Mouse (Mus musculus) cerebellum, postnatal 36 days (tissue): ENCODE data around the gene Zc3h13.
A peak's percentile ranks its signal among the peaks of the same experiment; 100 is the strongest.

Experiments
- DNase-seq, 2 experiments: peaks; one replicate each; pipeline ENCODE4 v3.0.0; 2021 to 2022; ENCODE audit warnings: mixed read lengths in 2 of 2

The Zc3h13 gene

DNA sequence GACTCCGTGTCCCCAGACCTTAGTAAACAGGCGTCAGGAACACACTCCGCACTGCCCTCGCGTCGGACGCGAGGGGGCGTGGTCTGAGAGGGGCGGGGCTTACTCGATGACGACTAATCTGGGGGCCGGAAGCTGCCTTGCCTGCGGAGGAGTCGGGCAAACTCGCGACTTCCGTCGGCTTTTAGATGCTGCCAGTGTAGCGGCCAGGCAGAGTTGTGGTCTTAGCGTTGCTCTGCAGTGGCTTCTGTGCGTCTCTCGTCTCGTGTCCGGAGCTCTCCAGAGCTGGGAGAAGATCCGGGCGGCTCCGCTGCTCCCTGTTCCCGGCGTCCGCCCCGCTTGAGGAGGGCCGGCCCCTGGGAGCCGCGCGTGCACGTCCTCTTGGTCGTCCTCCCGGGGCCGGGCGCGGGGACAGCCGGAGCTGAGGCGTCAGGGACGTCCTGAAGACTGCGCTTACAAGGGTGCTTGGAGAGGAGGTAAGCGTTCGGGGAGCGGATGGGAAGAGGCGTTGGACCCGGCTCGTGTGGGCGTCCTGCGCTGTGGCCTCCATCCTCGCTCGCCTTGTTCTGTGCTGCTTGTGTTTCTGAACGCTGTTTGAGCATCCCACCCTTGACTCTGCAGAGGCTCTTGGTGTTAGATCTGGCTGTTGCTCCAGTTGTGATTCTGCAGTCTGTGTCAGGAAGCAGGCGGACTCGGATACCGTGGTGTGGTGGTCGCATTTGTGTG, at the start of gene Zc3h13:
Zc3h13 (plus strand) TSS at position 181 of the 723 bp plus-strand sequence.
- DNase-seq: peak; percentile 96

DNA sequence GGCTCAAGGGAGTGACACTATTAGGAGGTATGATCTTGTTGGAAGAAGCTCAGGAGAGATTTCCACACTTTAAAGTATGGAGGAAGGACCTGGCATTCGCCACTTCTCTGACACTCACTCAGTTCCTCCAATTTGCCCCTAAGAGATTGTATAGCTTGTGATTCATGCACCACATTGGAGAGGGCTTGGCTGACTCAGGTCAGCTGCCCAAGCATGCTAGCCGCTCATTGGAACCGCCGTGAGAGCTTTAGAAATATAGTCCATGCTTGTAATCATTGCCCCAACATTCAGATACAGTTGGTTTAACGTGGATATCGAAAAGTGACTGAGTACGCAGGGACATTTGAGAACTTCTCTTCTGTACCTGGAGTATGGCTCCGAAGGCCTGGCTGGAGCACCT, 48.6 kb upstream of the Zc3h13 start:
- DNase-seq: no peak

DNA sequence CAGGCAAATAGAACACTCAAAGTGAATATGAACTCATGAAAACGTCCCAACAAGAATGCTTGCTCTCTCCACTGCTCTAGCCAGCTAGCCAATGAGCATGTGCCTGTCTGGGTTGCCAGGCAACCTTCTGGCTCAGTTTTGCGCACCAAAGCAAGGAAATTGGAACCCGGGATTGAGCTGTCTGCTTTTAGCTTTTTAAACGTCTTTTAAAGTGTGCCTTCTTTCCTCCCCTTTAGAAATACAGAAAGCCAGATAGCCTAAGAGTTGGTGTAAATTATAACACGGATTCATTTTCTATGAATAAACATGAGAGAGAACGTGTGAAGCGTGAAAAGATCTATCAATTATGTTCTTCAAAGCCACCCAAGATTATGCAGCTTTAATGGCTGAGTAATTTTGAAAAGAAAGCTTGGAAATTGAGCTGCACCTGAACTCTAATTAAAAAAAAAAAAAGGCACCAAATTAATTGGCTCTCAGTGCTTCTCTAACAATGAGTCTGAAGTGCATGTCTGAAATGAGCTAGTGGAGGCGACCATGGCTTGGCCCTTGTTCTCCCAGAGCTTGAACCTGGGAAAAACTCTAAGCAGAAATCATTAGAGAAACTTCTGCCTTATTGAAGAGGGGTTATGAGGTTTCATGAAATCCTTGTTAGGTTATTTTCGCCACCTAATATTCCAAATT, 48.1 kb upstream of the Zc3h13 start:
- no peak for DNase-seq

DNA sequence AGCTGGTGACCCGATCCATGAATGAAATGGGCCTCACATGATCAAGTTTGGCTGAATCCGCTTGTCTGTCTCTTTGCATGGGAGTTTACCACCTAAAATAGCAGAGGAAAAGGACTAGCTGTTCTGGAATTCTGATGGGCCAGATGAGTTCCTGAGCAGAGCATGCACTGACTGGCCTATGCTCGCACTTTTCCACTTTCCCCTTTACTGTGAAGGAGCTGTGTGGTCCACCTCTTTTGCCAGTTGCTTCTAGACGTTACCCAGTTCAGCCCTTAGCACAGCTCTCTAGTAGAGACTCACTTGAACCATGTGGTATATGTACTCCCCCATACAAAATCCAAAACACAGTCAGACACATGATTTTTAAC, 47.6 kb upstream of the Zc3h13 start:
- DNase-seq: no peak

DNA sequence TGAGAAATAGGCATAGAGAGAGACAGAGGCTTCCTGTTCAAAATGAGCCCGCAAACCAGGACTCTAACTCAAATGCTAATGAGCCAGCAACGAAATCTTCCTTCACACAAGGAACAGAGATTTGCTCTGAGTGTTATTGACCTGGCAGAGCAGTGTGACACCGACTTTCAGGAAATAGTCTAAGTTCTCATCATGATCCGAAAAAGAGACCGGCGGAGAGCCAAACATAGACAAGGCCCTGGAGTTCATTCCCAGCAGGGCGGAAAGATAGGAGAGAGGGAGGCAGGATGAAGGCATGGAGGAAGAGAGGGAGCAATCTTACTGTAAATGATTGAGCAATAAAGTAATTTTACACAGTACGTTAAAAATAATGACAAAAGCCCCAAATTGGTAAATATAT, 47.1 kb upstream of the Zc3h13 start:
- DNase-seq: no peak

DNA sequence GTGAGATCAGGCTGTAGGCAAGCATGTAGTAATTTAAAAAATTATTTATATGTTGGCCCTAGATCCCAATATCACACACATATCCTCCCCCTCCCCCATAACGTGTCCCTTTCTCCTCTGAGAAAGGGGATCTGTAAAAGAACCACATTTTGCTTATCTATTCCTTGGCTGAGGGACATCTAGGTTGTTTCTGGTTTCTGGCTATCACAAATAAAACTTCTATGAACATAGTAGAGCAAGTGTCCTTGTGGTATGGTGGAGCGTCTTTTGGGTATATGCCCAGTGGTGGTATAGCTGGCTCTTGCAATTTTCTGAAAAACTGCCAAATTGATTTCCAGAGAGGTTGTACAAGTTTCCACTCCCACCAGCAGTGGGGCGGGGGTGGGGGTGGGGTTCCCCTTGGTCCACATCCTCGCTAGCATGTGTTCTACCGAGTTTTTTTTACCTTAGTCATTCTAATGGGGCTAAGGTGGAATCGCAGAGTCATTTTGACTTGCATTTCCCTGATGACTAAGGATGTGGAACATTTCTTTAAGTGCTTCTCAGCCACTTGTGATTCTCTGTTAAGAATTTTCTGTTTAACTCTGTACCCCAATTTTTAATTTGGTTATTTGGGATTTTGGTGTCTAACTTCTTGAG, 46.0 kb upstream of the Zc3h13 start:
- no peak for DNase-seq

DNA sequence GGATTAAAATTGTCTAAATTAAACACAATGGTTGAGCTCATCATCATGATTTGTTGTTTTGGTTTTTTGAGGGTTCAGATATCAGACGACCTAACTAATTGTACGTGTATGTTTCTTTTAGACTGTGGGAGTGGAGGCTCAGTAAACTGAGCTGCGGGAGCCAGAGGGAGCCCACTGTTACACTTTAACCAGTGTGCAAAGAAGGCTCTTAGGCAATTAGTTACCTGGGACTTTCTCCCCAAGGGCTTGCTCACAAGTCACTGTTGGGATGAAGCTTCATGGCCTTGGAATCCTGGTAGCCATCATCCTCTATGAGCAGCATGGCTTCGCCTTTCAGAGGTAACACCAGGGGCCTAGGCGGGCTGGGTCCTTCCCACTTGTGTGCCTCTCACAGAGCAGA, 42.1 kb upstream of the Zc3h13 start, which contains the start of gene Cpb2:
Cpb2 (plus strand) TSS at position 201 of the 400 bp plus-strand sequence.
- DNase-seq: no peak

DNA sequence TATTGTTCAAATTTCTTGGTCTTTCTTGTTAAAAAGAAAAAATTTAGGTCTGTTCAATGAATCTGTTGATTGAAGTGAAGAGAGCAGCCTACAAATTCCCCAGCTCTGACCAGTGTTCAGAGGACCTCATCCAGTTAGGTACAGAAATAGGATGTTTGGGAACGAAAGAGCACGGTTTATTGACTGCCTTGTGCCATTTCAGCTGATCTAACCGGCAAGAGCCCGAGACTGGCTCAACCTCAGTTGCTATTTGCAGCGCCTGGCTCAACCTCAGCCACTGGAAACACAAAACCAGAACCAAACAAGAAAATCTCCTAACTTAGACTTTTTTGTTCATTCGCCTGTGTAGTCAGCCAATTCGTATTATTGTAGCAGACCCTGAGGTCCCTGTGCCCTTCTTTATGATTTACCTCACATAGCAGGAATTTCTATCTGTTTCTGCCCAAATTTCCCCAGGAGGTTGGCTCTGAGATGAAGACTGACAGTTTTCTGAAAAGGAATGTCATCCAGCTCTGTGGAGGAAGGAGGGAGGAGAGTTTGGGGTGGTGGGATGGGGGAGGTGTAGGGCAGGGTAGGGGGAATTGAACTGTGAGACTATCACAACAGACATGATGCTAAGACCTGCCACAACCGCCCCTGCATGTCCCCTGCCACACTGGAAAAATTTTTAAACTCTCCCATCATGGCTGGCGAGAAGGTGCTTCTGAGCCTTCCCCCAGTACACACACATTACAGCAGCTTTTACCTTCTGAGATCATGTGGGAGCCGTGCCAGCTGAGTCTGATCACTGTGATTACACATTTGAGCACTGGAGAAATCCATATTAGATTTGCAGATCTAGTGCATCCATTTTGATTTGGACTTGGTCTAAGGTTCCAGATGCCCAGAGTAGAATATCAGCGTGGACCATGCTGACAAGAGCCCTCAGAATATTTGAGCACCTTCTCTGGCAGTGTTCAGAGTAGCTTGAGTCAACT, 37.9 kb upstream of the Zc3h13 start:
- no peak for DNase-seq

DNA sequence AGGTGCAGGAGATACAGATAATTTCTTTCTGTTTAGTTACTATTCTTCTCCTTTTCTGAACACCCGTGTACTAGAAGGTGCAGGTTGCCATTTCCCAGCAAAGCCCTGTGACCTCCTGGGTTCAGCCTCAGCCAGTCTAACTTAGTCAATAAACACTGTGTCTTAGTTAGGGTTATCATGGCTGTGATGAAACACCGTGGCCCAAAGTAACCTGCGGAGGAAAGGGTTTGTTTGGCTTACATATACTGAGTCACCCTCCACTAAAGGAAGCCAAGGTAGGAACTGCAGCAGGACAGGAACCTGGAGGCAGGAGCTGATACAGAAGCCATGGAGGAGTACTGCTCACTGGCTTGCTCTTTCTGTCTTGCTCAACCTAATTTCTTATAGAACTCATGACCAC, 33.7 kb upstream of the Zc3h13 start:
- DNase-seq: no peak

DNA sequence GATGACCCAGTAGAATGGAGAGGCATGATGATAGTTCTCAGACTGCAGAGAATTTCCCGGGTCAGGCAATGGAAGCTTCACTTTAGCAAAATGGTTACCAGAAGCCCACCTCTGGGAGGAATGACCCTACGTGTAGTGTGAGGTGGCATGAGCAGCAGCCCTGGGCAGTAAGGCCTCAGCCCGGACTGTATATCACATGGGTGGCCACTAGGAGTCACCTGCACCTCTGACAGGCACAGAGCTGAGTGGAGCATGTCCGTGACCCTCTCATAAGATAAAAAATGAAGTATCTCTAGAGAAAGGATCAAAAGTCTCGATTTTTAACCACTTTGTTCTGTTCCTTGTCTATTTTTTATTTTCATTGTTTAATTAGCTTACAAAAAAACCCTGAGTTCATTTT, 27.7 kb upstream of the Zc3h13 start:
- peak in 1 of 2 experiments; percentile 4 for DNase-seq

DNA sequence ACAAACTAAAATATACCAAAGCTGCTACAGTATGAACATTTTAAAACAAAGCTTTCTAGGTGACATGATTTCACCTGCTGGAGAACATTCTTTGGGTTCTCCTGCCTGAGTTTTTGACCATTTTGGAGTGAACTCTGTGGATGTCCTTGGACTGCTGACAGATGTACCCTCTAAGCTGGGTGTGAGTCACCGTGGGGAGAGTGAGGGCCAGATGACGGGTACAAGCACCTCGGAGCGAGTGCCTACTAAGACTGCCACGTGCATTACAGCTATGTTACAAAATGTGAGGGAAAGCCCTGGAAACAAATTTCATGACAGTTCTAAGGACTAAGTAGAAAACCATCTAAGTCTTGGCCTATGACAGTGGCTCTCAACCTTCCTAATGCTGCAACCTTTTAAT, 14.6 kb upstream of the Zc3h13 start:
- no peak for DNase-seq

DNA sequence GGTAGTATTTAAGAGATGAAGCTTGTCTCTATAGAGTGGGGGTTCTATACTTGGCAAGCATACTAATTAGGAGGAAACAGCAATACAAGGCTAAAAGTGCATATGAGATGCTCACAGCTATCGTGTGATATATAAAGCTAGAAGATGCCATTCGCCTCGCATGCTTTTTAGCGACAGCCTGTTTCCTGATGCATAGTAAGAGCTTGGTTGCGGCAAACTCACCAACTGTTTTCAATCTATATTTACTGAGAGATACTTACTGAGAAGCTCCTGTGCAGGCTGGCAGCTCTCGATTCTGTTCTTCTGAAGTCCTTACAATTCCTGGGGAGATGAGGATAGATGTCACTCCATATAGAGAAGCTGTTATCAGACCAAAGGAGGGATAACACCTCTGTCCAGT, 4.5 kb upstream of the Zc3h13 start:
- no peak for DNase-seq

DNA sequence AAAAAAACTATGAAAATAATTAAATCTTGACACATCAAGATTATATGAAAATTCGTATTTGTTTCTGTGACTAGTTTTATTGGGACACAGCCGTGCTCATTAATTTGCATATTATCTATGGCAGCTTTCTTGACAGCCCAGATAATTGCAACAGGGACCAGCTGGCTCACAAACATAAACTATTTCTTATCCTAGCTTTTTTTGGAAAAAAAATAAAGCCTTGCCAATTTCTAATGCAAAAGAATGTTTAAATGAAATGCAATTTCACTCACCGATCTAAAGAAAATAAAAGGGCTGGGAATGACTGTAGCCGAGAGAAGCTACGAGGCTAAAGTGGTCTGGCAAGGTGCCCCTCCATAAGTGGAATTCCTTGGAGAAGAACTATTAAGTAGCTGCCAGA, 3.8 kb upstream of the Zc3h13 start:
- no peak for DNase-seq

DNA sequence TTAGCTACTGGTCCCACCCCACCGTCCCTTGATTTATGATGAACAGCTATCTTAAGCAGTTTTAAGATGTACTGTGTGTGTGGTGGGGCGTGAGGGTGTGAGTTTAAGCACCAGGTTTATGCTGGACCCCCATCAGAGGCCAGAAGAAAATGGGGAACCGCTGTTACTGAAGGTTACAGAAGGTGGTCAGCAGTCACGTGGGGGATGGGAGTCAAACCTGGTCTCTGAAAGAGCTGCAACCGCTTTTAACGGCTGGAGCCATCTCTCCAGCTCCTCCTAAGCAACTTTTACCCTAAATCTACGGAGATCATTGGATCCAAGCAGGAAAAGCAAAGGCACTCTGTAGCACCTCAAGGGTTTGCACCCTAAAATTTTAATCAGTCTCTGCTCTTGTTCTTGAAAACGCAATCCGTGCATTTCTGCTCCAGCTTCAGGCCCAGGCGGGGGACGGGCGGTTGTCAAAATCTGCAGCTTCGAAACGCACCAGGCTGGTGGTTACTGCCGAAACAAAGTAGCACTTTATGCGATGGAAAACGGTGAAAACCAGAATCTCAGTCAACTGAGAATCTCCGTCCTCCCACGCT, 472 bp upstream of the Zc3h13 start:
- DNase-seq: peak in 1 of 2 experiments; percentile 23

DNA sequence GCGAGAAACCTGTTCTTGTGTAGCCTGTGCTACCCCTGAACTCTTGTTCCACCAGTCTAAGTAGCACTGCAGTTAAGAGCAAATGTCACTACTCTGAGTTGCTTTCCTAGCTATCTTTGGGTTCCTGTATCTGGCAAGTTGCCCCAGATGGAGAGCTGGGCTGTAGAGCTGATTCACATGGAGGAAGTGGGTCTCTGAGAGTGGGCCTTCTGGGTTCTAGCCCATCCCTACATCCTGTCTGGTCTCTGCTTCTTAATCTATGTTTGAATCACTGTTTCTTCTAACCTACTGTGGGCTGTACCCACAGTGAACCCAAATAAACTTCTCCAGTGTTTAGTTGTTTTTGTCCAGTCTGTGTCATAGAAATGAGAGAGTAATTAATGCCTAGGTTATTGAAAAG, 16.9 kb downstream of the Zc3h13 start:
- DNase-seq: no peak

DNA sequence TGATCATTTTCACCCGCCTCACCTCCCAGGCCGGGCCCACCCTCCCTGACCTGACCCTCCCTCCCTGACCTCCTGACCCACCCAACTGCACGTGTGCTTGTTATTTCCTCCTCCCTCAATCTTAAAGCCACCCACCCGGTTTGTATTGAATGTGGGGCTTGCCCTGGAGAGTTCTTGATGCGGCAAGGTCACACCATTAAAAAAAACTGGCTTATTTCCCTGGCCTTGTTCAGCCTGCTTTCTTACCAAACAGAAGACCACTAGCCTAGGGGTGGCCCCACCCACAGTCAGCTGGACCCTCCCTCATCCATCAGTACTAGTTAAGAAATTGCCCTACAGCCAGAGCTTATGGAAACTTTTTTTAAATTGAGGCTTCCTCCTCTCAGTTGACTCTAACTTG, 19.6 kb downstream of the Zc3h13 start:
- no peak for DNase-seq

DNA sequence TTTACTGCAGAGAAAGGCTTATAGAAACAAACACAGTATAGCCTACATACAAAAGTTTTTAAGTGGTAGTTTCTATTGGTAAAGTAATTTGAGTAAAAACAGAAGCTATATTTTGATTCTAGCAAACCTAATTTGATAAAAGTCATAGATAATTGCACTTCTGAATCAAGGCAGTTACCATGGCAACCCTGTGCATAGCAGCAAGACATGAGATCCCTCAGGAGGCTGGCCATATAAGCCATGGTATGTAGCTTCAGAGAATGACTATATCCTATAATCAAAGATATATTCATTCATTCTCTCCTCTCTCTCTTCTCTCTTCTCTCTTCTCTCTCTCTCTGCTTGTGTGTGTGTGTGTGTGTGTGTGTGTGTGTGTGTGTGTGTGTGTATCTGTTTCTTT, 23.7 kb downstream of the Zc3h13 start:
- no peak for DNase-seq

DNA sequence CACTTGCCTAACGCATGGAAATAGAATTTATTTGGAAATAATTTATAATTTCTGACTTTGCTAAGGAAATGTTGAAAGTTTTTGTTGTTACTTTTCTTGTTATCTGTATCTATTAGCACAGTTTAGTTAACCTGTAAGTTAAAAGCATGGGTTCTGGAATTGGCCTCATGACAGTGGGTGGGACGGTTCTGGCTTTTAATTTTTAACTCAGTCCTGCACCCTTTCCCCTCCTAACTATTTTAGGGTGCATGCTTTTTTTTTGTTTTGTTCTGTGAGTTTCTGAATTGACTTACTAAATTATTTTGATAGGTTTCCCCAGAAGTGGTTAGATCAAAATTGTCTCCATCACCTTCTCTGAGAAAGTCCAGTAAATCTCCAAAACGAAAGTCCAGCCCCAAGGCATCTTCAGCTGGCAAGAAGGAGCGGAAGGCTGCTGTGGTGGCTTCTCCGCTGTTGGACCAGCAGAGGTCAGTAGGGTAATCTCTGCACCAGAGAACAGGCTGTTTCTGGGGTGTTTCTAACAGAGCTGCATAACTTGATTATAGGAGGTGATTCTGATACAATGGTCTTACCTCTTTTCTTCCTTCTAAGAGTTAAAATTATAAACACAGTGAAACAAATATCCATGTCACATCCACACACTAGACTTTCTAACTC, 25.3 kb downstream of the Zc3h13 start:
- DNase-seq: no peak

DNA sequence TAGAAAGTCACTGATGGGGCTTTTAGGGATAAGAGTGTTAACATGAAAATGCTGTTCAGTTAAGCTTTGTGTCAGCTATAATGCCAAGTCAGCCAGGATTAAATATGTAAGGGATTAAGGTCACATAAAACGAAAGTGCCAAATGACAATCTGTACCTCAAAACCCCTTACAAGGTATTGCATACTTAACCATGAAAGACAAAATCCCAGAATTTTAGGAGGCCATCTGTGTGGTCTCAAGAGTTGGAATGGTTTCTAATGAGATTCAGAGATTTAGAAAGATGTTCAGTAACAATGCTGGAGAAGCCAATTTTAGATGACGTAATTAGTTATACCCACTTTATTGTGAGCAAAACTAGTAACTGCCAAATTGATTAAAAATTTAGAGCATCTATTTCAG, 30.3 kb downstream of the Zc3h13 start:
- DNase-seq: no peak

DNA sequence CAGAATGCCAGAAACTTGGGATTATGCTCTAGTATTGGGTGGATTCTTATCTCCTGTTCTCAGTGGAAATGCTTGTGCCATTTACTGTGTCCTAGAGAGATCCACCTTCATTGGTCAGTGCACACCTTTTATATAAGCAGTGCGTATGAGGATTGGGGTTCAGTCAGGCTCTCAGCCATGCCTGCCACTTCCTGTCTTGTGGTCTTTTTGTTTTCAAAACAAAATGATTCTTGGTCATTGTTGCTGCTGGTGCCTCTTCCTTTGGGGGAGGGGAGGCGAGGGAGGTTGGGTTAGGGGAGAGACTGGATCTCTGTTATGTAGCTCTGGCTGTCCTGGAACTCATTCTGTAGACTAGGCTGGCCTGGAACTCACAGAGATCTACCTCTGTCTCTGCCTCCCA, 34.6 kb downstream of the Zc3h13 start:
- DNase-seq: no peak

DNA sequence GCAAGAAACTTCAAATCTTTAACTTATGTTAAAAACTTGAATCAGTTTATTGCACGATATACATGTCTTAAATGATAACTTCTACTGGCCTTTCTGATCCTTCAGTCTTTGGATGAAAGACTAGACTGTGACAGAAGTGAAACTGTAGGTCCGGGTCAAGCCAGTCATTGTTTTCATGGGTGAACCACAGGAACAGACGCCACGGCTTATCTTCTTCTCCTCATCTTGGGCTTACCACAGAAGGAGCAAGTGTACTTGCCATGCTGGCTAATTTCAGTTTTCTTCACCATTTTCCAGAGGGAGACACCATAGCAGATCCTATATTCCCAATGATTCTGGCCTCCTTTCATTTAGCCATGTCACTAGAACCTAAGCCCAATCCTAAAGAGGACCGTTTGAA, 36.1 kb downstream of the Zc3h13 start:
- no peak for DNase-seq

DNA sequence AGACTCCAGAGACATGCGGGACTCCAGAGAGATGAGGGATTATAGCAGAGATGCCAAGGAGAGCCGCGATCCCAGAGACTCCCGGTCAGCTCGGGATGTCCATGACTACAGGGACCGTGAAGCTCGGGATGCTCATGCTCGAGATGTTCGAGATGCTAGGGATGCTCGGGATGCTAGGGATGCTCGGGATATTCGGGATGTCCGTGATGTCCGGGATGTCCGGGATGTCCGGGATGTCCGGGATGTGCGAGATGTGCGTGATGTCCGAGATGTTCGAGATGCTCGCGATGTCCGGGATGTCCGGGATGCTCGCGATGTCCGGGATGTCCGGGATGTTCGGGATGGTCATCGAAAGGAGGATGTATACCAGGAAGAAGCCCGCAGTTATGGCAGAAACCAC, 39.2 kb downstream of the Zc3h13 start:
- DNase-seq: no peak
